Mouse (Mus musculus): ENCODE measurements around the gene Tmem163.

Tmem163 gene

GRCm38 (mm10) chr1:127609814-127610213 is 69.5 kb downstream of the Tmem163 start:
- Histone ChIP-seq H3K36me3 (ENCODE audit: control insufficient read depth, insufficient read depth, low read length, poor library complexity, severe bottlenecking) (no peaks in the 10 kb centered on the region; the same call in 1 of the 2 replicates), H3K27me3 (ENCODE audit: control insufficient read depth, insufficient read depth, low read length, poor library complexity, severe bottlenecking) (no peaks in the 10 kb centered on the region)
- no peak for DNase-seq (ENCODE audit: low read depth, low spot score)

- Histone ChIP-seq H3K36me3 (ENCODE audit: control insufficient read depth, insufficient read depth, low read length, poor library complexity, severe bottlenecking) (no peaks in the 10 kb centered on the region; the same call in 1 of the 2 replicates), H3K27me3 (ENCODE audit: control insufficient read depth, insufficient read depth, low read length, poor library complexity, severe bottlenecking) (no peaks in the 10 kb centered on the region)
- DNase-seq (ENCODE audit: low read depth, low spot score) = no peak
Measured at GRCm38 (mm10) chr1:127608326-127608725, 71.0 kb downstream of the Tmem163 start.

- Histone ChIP-seq H3K27me3 (ENCODE audit: control insufficient read depth, insufficient read depth, low read length, poor library complexity, severe bottlenecking) (no peaks in the 10 kb centered on the region), H3K36me3 (ENCODE audit: control insufficient read depth, insufficient read depth, low read length, poor library complexity, severe bottlenecking) (no peaks in the 10 kb centered on the region; the same call in 1 of the 2 replicates)
- no peak for DNase-seq (ENCODE audit: low read depth, low spot score)
Measured at GRCm38 (mm10) chr1:127603697-127604631, 75.4 kb downstream of the Tmem163 start.

GRCm38 (mm10) chr1:127596143-127596542 is 83.2 kb downstream of the Tmem163 start:
- Histone ChIP-seq H3K27me3 (ENCODE audit: control insufficient read depth, insufficient read depth, low read length, poor library complexity, severe bottlenecking) (no peaks in the 10 kb centered on the region), H3K36me3 (ENCODE audit: control insufficient read depth, insufficient read depth, low read length, poor library complexity, severe bottlenecking) (no peaks in the 10 kb centered on the region)
- peak; percentile 55 for DNase-seq (ENCODE audit: low read depth, low spot score)

- Histone ChIP-seq H3K27me3 (ENCODE audit: control insufficient read depth, insufficient read depth, low read length, poor library complexity, severe bottlenecking) (no peaks in the 10 kb centered on the region), H3K36me3 (ENCODE audit: control insufficient read depth, insufficient read depth, low read length, poor library complexity, severe bottlenecking) (no peaks in the 10 kb centered on the region)
- DNase-seq (ENCODE audit: low read depth, low spot score) = no peak
Measured at GRCm38 (mm10) chr1:127595735-127596134, 83.6 kb downstream of the Tmem163 start.

GRCm38 (mm10) chr1:127589542-127589941 is 89.8 kb downstream of the Tmem163 start:
- no peak for DNase-seq (ENCODE audit: low read depth, low spot score)
- Histone ChIP-seq H3K27me3 (ENCODE audit: control insufficient read depth, insufficient read depth, low read length, poor library complexity, severe bottlenecking) (no peaks in the 10 kb centered on the region), H3K36me3 (ENCODE audit: control insufficient read depth, insufficient read depth, low read length, poor library complexity, severe bottlenecking) (no peaks in the 10 kb centered on the region; the same call in 1 of the 2 replicates)

GRCm38 (mm10) chr1:127587071-127587470 is 92.3 kb downstream of the Tmem163 start:
- Histone ChIP-seq H3K27me3 (ENCODE audit: control insufficient read depth, insufficient read depth, low read length, poor library complexity, severe bottlenecking) (no peaks in the 10 kb centered on the region), H3K36me3 (ENCODE audit: control insufficient read depth, insufficient read depth, low read length, poor library complexity, severe bottlenecking) (no peaks in the 10 kb centered on the region; the same call in 1 of the 2 replicates)
- DNase-seq (ENCODE audit: low read depth, low spot score) = peak; percentile 55

GRCm38 (mm10) chr1:127586156-127586555 is 93.2 kb downstream of the Tmem163 start:
- Histone ChIP-seq H3K36me3 (ENCODE audit: control insufficient read depth, insufficient read depth, low read length, poor library complexity, severe bottlenecking) (no peaks in the 10 kb centered on the region; the same call in 1 of the 2 replicates), H3K27me3 (ENCODE audit: control insufficient read depth, insufficient read depth, low read length, poor library complexity, severe bottlenecking) (no peaks in the 10 kb centered on the region)
- no peak for DNase-seq (ENCODE audit: low read depth, low spot score)

- Histone ChIP-seq H3K27me3 (ENCODE audit: control insufficient read depth, insufficient read depth, low read length, poor library complexity, severe bottlenecking) (no peaks in the 10 kb centered on the region), H3K36me3 (ENCODE audit: control insufficient read depth, insufficient read depth, low read length, poor library complexity, severe bottlenecking) (no peaks in the 10 kb centered on the region)
- peak; percentile 61 for DNase-seq (ENCODE audit: low read depth, low spot score)
Measured at GRCm38 (mm10) chr1:127577981-127578380, 101.4 kb downstream of the Tmem163 start.

GRCm38 (mm10) chr1:127577083-127577482 is 102.3 kb downstream of the Tmem163 start:
- H3K27me3 ChIP-seq (ENCODE audit: control insufficient read depth, insufficient read depth, low read length, poor library complexity, severe bottlenecking) = no peaks in the 10 kb centered on the region
- no peaks in the 10 kb centered on the region for H3K36me3 ChIP-seq (ENCODE audit: control insufficient read depth, insufficient read depth, low read length, poor library complexity, severe bottlenecking)
- DNase-seq (ENCODE audit: low read depth, low spot score) = peak; percentile 69

- Histone ChIP-seq H3K27me3 (ENCODE audit: control insufficient read depth, insufficient read depth, low read length, poor library complexity, severe bottlenecking) (no peaks in the 10 kb centered on the region), H3K36me3 (ENCODE audit: control insufficient read depth, insufficient read depth, low read length, poor library complexity, severe bottlenecking) (no peaks in the 10 kb centered on the region)
- no peak for DNase-seq (ENCODE audit: low read depth, low spot score)
Measured at GRCm38 (mm10) chr1:127576563-127576962, 102.8 kb downstream of the Tmem163 start.

- no peak for DNase-seq (ENCODE audit: low read depth, low spot score)
- Histone ChIP-seq H3K27me3 (ENCODE audit: control insufficient read depth, insufficient read depth, low read length, poor library complexity, severe bottlenecking) (no peaks in the 10 kb centered on the region), H3K36me3 (ENCODE audit: control insufficient read depth, insufficient read depth, low read length, poor library complexity, severe bottlenecking) (no peaks in the 10 kb centered on the region)
Measured at GRCm38 (mm10) chr1:127576143-127576542, 103.2 kb downstream of the Tmem163 start.

GRCm38 (mm10) chr1:127575692-127576091 is 103.7 kb downstream of the Tmem163 start:
- Histone ChIP-seq H3K27me3 (ENCODE audit: control insufficient read depth, insufficient read depth, low read length, poor library complexity, severe bottlenecking) (no peaks in the 10 kb centered on the region), H3K36me3 (ENCODE audit: control insufficient read depth, insufficient read depth, low read length, poor library complexity, severe bottlenecking) (no peaks in the 10 kb centered on the region)
- DNase-seq (ENCODE audit: low read depth, low spot score) = no peak

- no peak for DNase-seq (ENCODE audit: low read depth, low spot score)
- no peaks in the 10 kb centered on the region for H3K27me3 ChIP-seq (ENCODE audit: control insufficient read depth, insufficient read depth, low read length, poor library complexity, severe bottlenecking)
- H3K36me3 ChIP-seq (ENCODE audit: control insufficient read depth, insufficient read depth, low read length, poor library complexity, severe bottlenecking) = peaks cover 2% of the 10 kb centered on the region; the same call in 1 of the 2 replicates
Measured at GRCm38 (mm10) chr1:127573186-127573585, 106.2 kb downstream of the Tmem163 start.

GRCm38 (mm10) chr1:127568641-127569040 is 110.7 kb downstream of the Tmem163 start:
- peaks cover 2% of the 10 kb centered on the region; the same call in 1 of the 2 replicates for H3K36me3 ChIP-seq (ENCODE audit: control insufficient read depth, insufficient read depth, low read length, poor library complexity, severe bottlenecking)
- DNase-seq (ENCODE audit: low read depth, low spot score) = no peak
- H3K27me3 ChIP-seq (ENCODE audit: control insufficient read depth, insufficient read depth, low read length, poor library complexity, severe bottlenecking) = no peaks in the 10 kb centered on the region

Data from splenic B cell, adult 2 months (primary cell).